Mouse (Mus musculus): ENCODE data around the gene Med12l. TPM values are rescaled to one million over a fixed set of nuclear protein-coding genes. Genes with fewer than 3 reads are reported as not detected.
A peak's percentile ranks its signal among the peaks of the same experiment; 100 is the strongest.
"Not testable (repeated sequence)": the region's sequence is repeated elsewhere in the genome, so short reads cannot be mapped to it uniquely, and the experiment has no call there.

Gene Med12l
- polyA plus RNA-seq, 1 experiment = 16.9 TPM

- Histone ChIP-seq H3K27ac (ENCODE audit: insufficient read depth, low read length) (no peak overlapping the region), H3K27me3 (ENCODE audit: control insufficient read depth, insufficient read depth, low read length) (no peaks in the 10 kb centered on the region), H3K4me1 (ENCODE audit: control insufficient read depth, insufficient read depth, low read length) (no peaks in the 10 kb centered on the region), H3K4me3 (replicated peaks; ENCODE audit: insufficient read depth, low read depth, low read length) (no peak overlapping the region)
- TF ChIP-seq POLR2A (IDR thresholded peaks at IDR 0.05; ENCODE audit: borderline replicate concordance, insufficient read depth, low read length) = no peak
- TF ChIP-seq CTCF (IDR thresholded peaks at IDR 0.05; ENCODE audit: borderline replicate concordance, insufficient read depth, low read depth, low read length) = no peak
- no peak for DNase-seq
- 89% methylated on average over 4 of the region's 4 CpGs for WGBS
Observed at GRCm38 (mm10) chr3:59104462-59104861, 98.8 kb downstream of the Med12l start.

- Histone ChIP-seq H3K27ac (ENCODE audit: insufficient read depth, low read length) (no peak overlapping the region), H3K4me1 (ENCODE audit: control insufficient read depth, insufficient read depth, low read length) (no peaks in the 10 kb centered on the region), H3K4me3 (replicated peaks; ENCODE audit: insufficient read depth, low read depth, low read length) (no peak overlapping the region), H3K27me3 (ENCODE audit: control insufficient read depth, insufficient read depth, low read length) (no peaks in the 10 kb centered on the region)
- DNase-seq = no peak
- WGBS = 98% methylated on average over 4 of the region's 4 CpGs
- no peak for TF ChIP-seq POLR2A (IDR thresholded peaks at IDR 0.05; ENCODE audit: borderline replicate concordance, insufficient read depth, low read length)
- no peak for TF ChIP-seq CTCF (IDR thresholded peaks at IDR 0.05; ENCODE audit: borderline replicate concordance, insufficient read depth, low read depth, low read length)
Observed at GRCm38 (mm10) chr3:59107439-59107838, 101.8 kb downstream of the Med12l start.

- not testable (repeated sequence) for H3K4me3 ChIP-seq (replicated peaks; ENCODE audit: insufficient read depth, low read depth, low read length); H3K4me1 ChIP-seq (ENCODE audit: control insufficient read depth, insufficient read depth, low read length); DNase-seq; H3K27me3 ChIP-seq (ENCODE audit: control insufficient read depth, insufficient read depth, low read length); H3K27ac ChIP-seq (ENCODE audit: insufficient read depth, low read length)
- 95% methylated on average over 3 of the region's 3 CpGs for WGBS
Observed at GRCm38 (mm10) chr3:59109834-59110233, 104.2 kb downstream of the Med12l start.

- no peak for DNase-seq
- TF ChIP-seq POLR2A (IDR thresholded peaks at IDR 0.05; ENCODE audit: borderline replicate concordance, insufficient read depth, low read length) (no peak), CTCF (IDR thresholded peaks at IDR 0.05; ENCODE audit: borderline replicate concordance, insufficient read depth, low read depth, low read length) (no peak)
- Histone ChIP-seq H3K4me3 (replicated peaks; ENCODE audit: insufficient read depth, low read depth, low read length) (no peak overlapping the region), H3K27me3 (ENCODE audit: control insufficient read depth, insufficient read depth, low read length) (no peaks in the 10 kb centered on the region), H3K27ac (ENCODE audit: insufficient read depth, low read length) (no peak overlapping the region), H3K4me1 (ENCODE audit: control insufficient read depth, insufficient read depth, low read length) (peaks cover 4% of the 10 kb centered on the region; the same call in 1 of the 2 replicates)
- 88% methylated on average over 3 of the region's 3 CpGs for WGBS
Observed at GRCm38 (mm10) chr3:59111944-59112343, 106.3 kb downstream of the Med12l start.

- WGBS = 97% methylated on average over 4 of the region's 4 CpGs
- not testable (repeated sequence) for H3K4me1 ChIP-seq (ENCODE audit: control insufficient read depth, insufficient read depth, low read length); H3K4me3 ChIP-seq (replicated peaks; ENCODE audit: insufficient read depth, low read depth, low read length); DNase-seq; H3K27me3 ChIP-seq (ENCODE audit: control insufficient read depth, insufficient read depth, low read length); H3K27ac ChIP-seq (ENCODE audit: insufficient read depth, low read length)
Observed at GRCm38 (mm10) chr3:59113291-59113690, 107.7 kb downstream of the Med12l start.

GRCm38 (mm10) chr3:59113973-59114517, 108.4 kb downstream of the Med12l start:
- WGBS = 56% methylated on average over 8 of the region's 8 CpGs
- H3K4me3 ChIP-seq (replicated peaks; ENCODE audit: insufficient read depth, low read depth, low read length) = no peak overlapping the region
- peak in 1 of 2 experiments; percentile 21 for DNase-seq
- peaks cover 9% of the 10 kb centered on the region; the same call in 1 of the 2 replicates for H3K4me1 ChIP-seq (ENCODE audit: control insufficient read depth, insufficient read depth, low read length)
- TF ChIP-seq POLR2A (IDR thresholded peaks at IDR 0.05; ENCODE audit: borderline replicate concordance, insufficient read depth, low read length) (no peak), CTCF (IDR thresholded peaks at IDR 0.05; ENCODE audit: borderline replicate concordance, insufficient read depth, low read depth, low read length) (no peak)
- H3K27me3 ChIP-seq (ENCODE audit: control insufficient read depth, insufficient read depth, low read length) = no peaks in the 10 kb centered on the region
- H3K27ac ChIP-seq (ENCODE audit: insufficient read depth, low read length) = no peak overlapping the region

- TF ChIP-seq POLR2A (IDR thresholded peaks at IDR 0.05; ENCODE audit: borderline replicate concordance, insufficient read depth, low read length) (no peak), CTCF (IDR thresholded peaks at IDR 0.05; ENCODE audit: borderline replicate concordance, insufficient read depth, low read depth, low read length) (no peak)
- no peak overlapping the region for H3K27ac ChIP-seq (ENCODE audit: insufficient read depth, low read length)
- no peaks in the 10 kb centered on the region for H3K27me3 ChIP-seq (ENCODE audit: control insufficient read depth, insufficient read depth, low read length)
- 66% methylated on average over 7 of the region's 7 CpGs for WGBS
- H3K4me3 ChIP-seq (replicated peaks; ENCODE audit: insufficient read depth, low read depth, low read length) = no peak overlapping the region
- no peak for DNase-seq
- H3K4me1 ChIP-seq (ENCODE audit: control insufficient read depth, insufficient read depth, low read length) = peaks cover 5% of the 10 kb centered on the region; the same call in 1 of the 2 replicates
Observed at GRCm38 (mm10) chr3:59121067-59121730, 115.6 kb downstream of the Med12l start.

GRCm38 (mm10) chr3:59121780-59122449, 116.3 kb downstream of the Med12l start:
- WGBS = 84% methylated on average over 7 of the region's 7 CpGs
- H3K27ac ChIP-seq (ENCODE audit: insufficient read depth, low read length) = no peak overlapping the region
- TF ChIP-seq POLR2A (IDR thresholded peaks at IDR 0.05; ENCODE audit: borderline replicate concordance, insufficient read depth, low read length) (no peak), CTCF (IDR thresholded peaks at IDR 0.05; ENCODE audit: borderline replicate concordance, insufficient read depth, low read depth, low read length) (no peak)

More at GRCm38 (mm10) chr3:59121780-59122449, 116.3 kb downstream of the Med12l start:
- Histone ChIP-seq H3K4me1 (ENCODE audit: control insufficient read depth, insufficient read depth, low read length) (peaks cover 5% of the 10 kb centered on the region; the same call in 1 of the 2 replicates), H3K27me3 (ENCODE audit: control insufficient read depth, insufficient read depth, low read length) (no peaks in the 10 kb centered on the region), H3K4me3 (replicated peaks; ENCODE audit: insufficient read depth, low read depth, low read length) (no peak overlapping the region)
- no peak for DNase-seq

Measured in cerebellum, adult 2 months (tissue).